Mouse (Mus musculus): ENCODE results near the gene Dock9. TPM values are rescaled to one million over a fixed set of nuclear protein-coding genes. Genes with fewer than 3 reads are reported as not detected.

Gene Dock9
- polyA plus RNA-seq, 1 experiment from 2014 or later = 4.1 TPM

DNA sequence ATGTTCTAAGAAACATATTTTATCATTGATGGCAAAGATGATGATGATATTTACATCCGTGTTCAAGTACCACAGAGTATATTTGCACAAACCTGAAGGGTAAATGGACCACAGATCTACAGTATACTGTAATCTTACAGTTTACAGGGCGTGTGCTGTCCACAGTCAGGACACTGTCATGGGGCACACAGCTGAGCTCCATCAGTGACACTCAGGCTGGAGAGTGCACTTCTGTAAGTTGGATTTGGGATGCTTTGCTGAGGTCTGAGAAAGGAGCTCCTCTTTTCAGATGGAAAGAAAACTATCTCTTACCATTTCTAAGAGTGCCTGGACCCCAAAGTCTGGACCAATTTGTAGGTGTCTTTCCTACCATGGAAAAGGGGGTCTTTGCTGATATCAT lies 302.5 kb downstream of the Dock9 start:
- Histone ChIP-seq H3K27me3 (replicated peaks; ENCODE audit: low read depth, poor library complexity, severe bottlenecking) (no peaks in the 10 kb centered on the region), H3K9me3 (no peaks in the 10 kb centered on the region), H3K36me3 (replicated peaks) (no peaks in the 10 kb centered on the region), H3K4me3 (no peak overlapping the region), H3K27ac (replicated peaks) (no peak overlapping the region), H3K4me1 (peaks cover 12% of the 10 kb centered on the region)
- WGBS = 86% methylated on average over 2 of the region's 2 CpGs
- no peak for DNase-seq (ENCODE audit: low spot score)

DNA sequence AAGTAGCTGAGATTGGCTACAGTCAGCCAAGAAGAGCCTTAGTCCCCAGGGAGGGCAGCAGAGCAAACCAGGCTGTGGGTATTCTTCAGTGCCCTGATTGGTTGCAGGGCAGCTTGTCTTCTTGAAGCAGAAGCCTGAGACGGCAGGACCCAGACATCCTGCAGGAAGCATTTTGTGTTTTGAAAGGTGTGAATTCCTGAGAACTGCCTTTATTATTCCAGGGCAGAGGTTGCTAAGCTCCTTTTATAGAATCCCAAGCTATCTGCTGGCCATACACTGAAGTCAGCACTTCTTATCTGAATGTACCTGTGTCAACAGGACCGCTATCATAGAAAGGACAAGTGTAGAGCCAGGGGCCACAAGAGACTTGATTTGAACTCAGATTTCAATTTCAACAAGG lies 303.4 kb downstream of the Dock9 start:
- H3K27me3 ChIP-seq (replicated peaks; ENCODE audit: low read depth, poor library complexity, severe bottlenecking) = no peaks in the 10 kb centered on the region
- H3K27ac ChIP-seq (replicated peaks) = no peak overlapping the region
- H3K9me3 ChIP-seq = no peaks in the 10 kb centered on the region
- DNase-seq (ENCODE audit: low spot score) = no peak
- peaks cover 12% of the 10 kb centered on the region for H3K4me1 ChIP-seq
- H3K4me3 ChIP-seq = no peak overlapping the region
- H3K36me3 ChIP-seq (replicated peaks) = no peaks in the 10 kb centered on the region
- 67% methylated on average over 2 of the region's 2 CpGs for WGBS

GRCm38 (mm10) chr14:121493712-121494111 lies 303.9 kb downstream of the Dock9 start:
- no peak for DNase-seq (ENCODE audit: low spot score)
- Histone ChIP-seq H3K4me3 (no peak overlapping the region), H3K4me1 (peaks cover 12% of the 10 kb centered on the region), H3K36me3 (replicated peaks) (no peaks in the 10 kb centered on the region), H3K27ac (replicated peaks) (no peak overlapping the region), H3K9me3 (no peaks in the 10 kb centered on the region), H3K27me3 (replicated peaks; ENCODE audit: low read depth, poor library complexity, severe bottlenecking) (no peaks in the 10 kb centered on the region)
- 82% methylated on average over 3 of the region's 3 CpGs for WGBS

DNA sequence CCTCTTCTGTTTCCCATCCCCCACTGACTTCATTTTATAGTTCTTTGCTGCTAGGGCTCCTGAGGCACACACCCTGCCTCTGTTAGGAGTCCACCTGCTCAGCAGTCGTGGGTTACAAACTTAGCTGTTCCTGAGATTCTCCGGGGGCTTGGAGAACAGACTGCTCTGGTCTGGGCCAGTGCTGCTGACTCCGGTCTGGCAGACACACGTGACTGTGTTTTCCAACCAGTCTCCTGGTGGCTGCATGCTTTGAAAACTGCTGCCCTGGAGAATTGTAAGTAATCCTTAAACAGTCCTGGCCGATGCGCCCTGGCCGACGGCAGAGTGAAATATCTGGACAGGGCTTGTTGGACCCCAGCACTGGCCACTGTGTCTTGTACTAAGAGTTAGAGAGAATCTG lies 305.3 kb downstream of the Dock9 start:
- DNase-seq (ENCODE audit: low spot score) = peak; percentile 13
- WGBS = 68% methylated on average over 8 of the region's 8 CpGs

More for the DNA sequence above, 305.3 kb downstream of the Dock9 start:
- Histone ChIP-seq H3K9me3 (no peaks in the 10 kb centered on the region), H3K4me3 (no peak overlapping the region), H3K27ac (replicated peaks) (no peak overlapping the region), H3K4me1 (peaks cover 12% of the 10 kb centered on the region), H3K36me3 (replicated peaks) (no peaks in the 10 kb centered on the region), H3K27me3 (replicated peaks; ENCODE audit: low read depth, poor library complexity, severe bottlenecking) (no peaks in the 10 kb centered on the region)

Other genes with a start within 250 kb of the Dock9 start
- gene Ubac2, start 80.8 kb upstream of the Dock9 start, polyA plus RNA-seq (2016; fragmentation: Nextera tagmentation; extraction: Ambion mirVana) = 70.5 and 73.4 TPM in 2 replicates
- gene Gpr18, start 117.9 kb upstream of the Dock9 start, polyA plus RNA-seq (2016; fragmentation: Nextera tagmentation; extraction: Ambion mirVana) = 0.22 TPM in 1 of 2 replicates, not detected in the other
- 2.4 and 2.9 TPM in 2 replicates for gene Gpr183, start 167.4 kb upstream of the Dock9 start, polyA plus RNA-seq (2016; fragmentation: Nextera tagmentation; extraction: Ambion mirVana)
- gene Timm8a2, start 236.8 kb upstream of the Dock9 start, polyA plus RNA-seq (2016; fragmentation: Nextera tagmentation; extraction: Ambion mirVana) = not detected in 2 replicates